Mouse (Mus musculus) frontal cortex, postnatal 25 days (tissue): ENCODE results near the gene Runx1.

ENCODE experiments used
- DNase-seq, 2 experiments: peaks; one replicate each; pipeline ENCODE4 v3.0.0; 2022; ENCODE audit warnings: low spot score in 2 of 2

The Runx1 gene

GRCm38 (mm10) chr16:92656750-92657149, 169.2 kb downstream of the Runx1 start:
- DNase-seq, result no peak

GRCm38 (mm10) chr16:92654294-92654950, 171.5 kb downstream of the Runx1 start:
- no peak for DNase-seq

GRCm38 (mm10) chr16:92653816-92654215, 172.1 kb downstream of the Runx1 start:
- DNase-seq, result no peak

- no peak for DNase-seq
These were observed 174.7 kb downstream of the Runx1 start for GRCm38 (mm10) chr16:92651256-92651655.

- DNase-seq, result no peak
These were observed 179.8 kb downstream of the Runx1 start for GRCm38 (mm10) chr16:92646153-92646552.

GRCm38 (mm10) chr16:92645423-92646115, 180.4 kb downstream of the Runx1 start:
- DNase-seq, result no peak

GRCm38 (mm10) chr16:92644718-92645422, 181.1 kb downstream of the Runx1 start:
- no peak for DNase-seq

GRCm38 (mm10) chr16:92644315-92644714, 181.6 kb downstream of the Runx1 start:
- DNase-seq, result no peak

GRCm38 (mm10) chr16:92642283-92642682, 183.7 kb downstream of the Runx1 start:
- DNase-seq, result no peak

GRCm38 (mm10) chr16:92641053-92641452, 184.9 kb downstream of the Runx1 start:
- no peak for DNase-seq

- no peak for DNase-seq
These were observed 186.9 kb downstream of the Runx1 start for GRCm38 (mm10) chr16:92639093-92639492.

- DNase-seq, result no peak
These were observed 188.9 kb downstream of the Runx1 start for GRCm38 (mm10) chr16:92637033-92637432.

- no peak for DNase-seq
These were observed 193.7 kb downstream of the Runx1 start for GRCm38 (mm10) chr16:92632115-92632763.

- DNase-seq, result no peak
These were observed 194.3 kb downstream of the Runx1 start for GRCm38 (mm10) chr16:92631637-92632036.

- no peak for DNase-seq
These were observed 195.0 kb downstream of the Runx1 start for GRCm38 (mm10) chr16:92630950-92631349.

GRCm38 (mm10) chr16:92629829-92630228, 196.1 kb downstream of the Runx1 start:
- no peak for DNase-seq

- DNase-seq, result no peak
These were observed 198.7 kb downstream of the Runx1 start for GRCm38 (mm10) chr16:92627262-92627661.

GRCm38 (mm10) chr16:92623953-92624352, 202.0 kb downstream of the Runx1 start:
- no peak for DNase-seq

- DNase-seq, result no peak
These were observed 204.1 kb downstream of the Runx1 start for GRCm38 (mm10) chr16:92621859-92622258.

- DNase-seq, result no peak
These were observed 205.0 kb downstream of the Runx1 start for GRCm38 (mm10) chr16:92620841-92621518.

GRCm38 (mm10) chr16:92616839-92617238, 209.1 kb downstream of the Runx1 start:
- DNase-seq, result no peak
